Mouse (Mus musculus) thymus, adult 2 months (tissue): ENCODE data around the gene Irf5. TPM values are rescaled to one million over a fixed set of nuclear protein-coding genes. Genes with fewer than 3 reads are reported as not detected.

ENCODE experiments used
- DNase-seq: peaks from one replicate; pipeline ENCODE4 v3.0.0; 2021
- H3K27ac ChIP-seq: fragments of 200-500 bp; 2 replicates; pipeline ENCODE4 v1.5.1; 2012; ENCODE audit warnings: low read length, control low read depth; ENCODE audit not compliant: control insufficient read depth, insufficient read depth
- H3K27me3 ChIP-seq: fragments of 200-500 bp; 2 replicates; pipeline ENCODE4 v1.6.1; 2012; ENCODE audit warnings: mild to moderate bottlenecking, low read length, moderate library complexity, mixed read lengths; ENCODE audit not compliant: control insufficient read depth, insufficient read depth
- H3K36me3 ChIP-seq: fragments of 200-500 bp; 2 replicates; pipeline ENCODE4 v1.6.1; 2012; ENCODE audit warnings: mild to moderate bottlenecking, low read length, moderate library complexity; ENCODE audit not compliant: control insufficient read depth, insufficient read depth
- H3K4me1 ChIP-seq: fragments of 200-500 bp; replicated peaks from 2 replicates; pipeline ENCODE4 v1.6.1; 2012; ENCODE audit warnings: low read length; ENCODE audit not compliant: control insufficient read depth, insufficient read depth
- H3K4me3 ChIP-seq: fragments of 200-500 bp; 2 replicates; pipeline ENCODE4 v1.5.1; 2012; ENCODE audit warnings: mild to moderate bottlenecking, low read length, control low read depth, moderate library complexity; ENCODE audit not compliant: control insufficient read depth, insufficient read depth
- CTCF ChIP-seq: fragments of 200-500 bp; IDR thresholded peaks from 2 replicates; pipeline ENCODE4 v1.5.1; 2012; ENCODE audit warnings: mild to moderate bottlenecking, control low read depth, low read length, moderate library complexity, borderline replicate concordance; ENCODE audit not compliant: control insufficient read depth, poor library complexity, insufficient read depth; ENCODE audit errors: extremely low read depth
- POLR2A ChIP-seq: fragments of 200-500 bp; IDR thresholded peaks from 2 replicates; pipeline ENCODE4 v1.6.1; 2012; ENCODE audit warnings: mild to moderate bottlenecking, low read length, control low read depth, moderate library complexity; ENCODE audit not compliant: control insufficient read depth, poor library complexity, insufficient read depth; ENCODE audit errors: extremely low read depth
- WGBS: fragments of 180-500 bp; shearing (Covaris S2); methylation state at CpG from one replicate; pipeline ENCODE4 v1.1.7; 2018; 5-methylcytosine and 5-hydroxymethylcytosine counted together
- polyA plus RNA-seq: library from polyadenylated mRNA; depleted of rRNA; stranded (reverse); fragments of >200 nt; gene quantifications from 2 replicates; pipeline ENCODE4 v1.2.3, GENCODE M21; 2012

Irf5 gene
- polyA plus RNA-seq, 1 experiment: 46.4 TPM

DNA sequence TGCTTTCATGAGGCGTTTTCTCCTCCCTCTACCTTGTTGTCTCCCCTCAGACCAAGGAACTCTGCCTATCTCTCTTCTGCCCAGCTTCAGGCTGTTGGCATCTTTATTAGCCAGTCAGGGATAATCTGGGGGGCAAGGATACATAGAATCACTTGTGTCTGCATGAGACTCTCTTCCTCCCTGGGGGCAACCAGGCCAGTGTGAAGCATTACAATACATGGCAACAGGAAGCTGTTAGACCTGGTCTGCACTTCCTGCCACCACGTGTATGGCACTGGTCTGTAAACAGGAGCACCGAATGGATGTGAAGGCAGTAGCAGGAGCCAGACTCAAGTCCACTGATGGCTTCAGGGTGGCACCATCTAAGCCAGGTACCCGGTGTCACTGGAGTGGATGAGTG lies 3.6 kb downstream of the Irf5 start:
- Histone ChIP-seq H3K27ac (no peak overlapping the region), H3K27me3 (peaks cover 19% of the 10 kb centered on the region), H3K4me1 (peaks cover 27% of the 10 kb centered on the region), H3K36me3 (no peaks in the 10 kb centered on the region), H3K4me3 (no peak overlapping the region)
- no peak for DNase-seq
- no peak for TF ChIP-seq CTCF
- no peak for TF ChIP-seq POLR2A
- 42% methylated on average over 4 of the region's 4 CpGs for WGBS

DNA sequence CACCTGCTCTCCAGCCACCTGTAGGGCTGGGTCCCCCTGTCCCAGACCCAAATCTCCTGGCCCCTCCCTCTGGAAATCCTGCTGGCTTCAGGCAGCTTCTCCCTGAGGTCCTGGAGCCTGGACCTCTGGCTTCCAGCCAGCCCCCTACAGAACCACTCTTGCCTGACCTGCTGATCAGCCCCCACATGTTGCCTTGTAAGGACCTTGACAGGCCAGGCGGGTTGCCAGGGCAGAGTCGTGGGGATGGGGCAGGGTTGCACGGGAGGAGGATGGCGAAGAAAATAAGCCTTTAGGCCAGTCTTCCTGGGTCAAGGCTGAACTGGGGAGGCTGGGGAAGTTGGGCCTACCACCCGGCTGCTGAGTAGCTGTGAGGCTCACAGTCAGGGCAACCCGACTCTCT lies 8.9 kb downstream of the Irf5 start:
- TF ChIP-seq CTCF (no peak), POLR2A (no peak)
- H3K27me3 ChIP-seq: no peaks in the 10 kb centered on the region
- WGBS: 89% methylated on average over 6 of the region's 6 CpGs
- no peak for DNase-seq
- no peak overlapping the region for H3K27ac ChIP-seq
- no peak overlapping the region for H3K4me3 ChIP-seq
- no peaks in the 10 kb centered on the region; the same call in 1 of the 2 replicates for H3K36me3 ChIP-seq
- H3K4me1 ChIP-seq: no peaks in the 10 kb centered on the region; the same call in 1 of the 2 replicates

GRCm38 (mm10) chr6:29536651-29537193 lies 10.3 kb downstream of the Irf5 start:
- TF ChIP-seq POLR2A: no peak
- TF ChIP-seq CTCF: no peak
- Histone ChIP-seq H3K36me3 (peaks cover 9% of the 10 kb centered on the region), H3K27ac (no peak overlapping the region), H3K4me1 (no peaks in the 10 kb centered on the region), H3K4me3 (no peak overlapping the region), H3K27me3 (no peaks in the 10 kb centered on the region)
- DNase-seq: no peak
- WGBS: 74% methylated on average over 4 of the region's 4 CpGs

- peaks cover 14% of the 10 kb centered on the region for H3K36me3 ChIP-seq
- DNase-seq: no peak
Measured at GRCm38 (mm10) chr6:29537221-29537620, 10.8 kb downstream of the Irf5 start.

DNA sequence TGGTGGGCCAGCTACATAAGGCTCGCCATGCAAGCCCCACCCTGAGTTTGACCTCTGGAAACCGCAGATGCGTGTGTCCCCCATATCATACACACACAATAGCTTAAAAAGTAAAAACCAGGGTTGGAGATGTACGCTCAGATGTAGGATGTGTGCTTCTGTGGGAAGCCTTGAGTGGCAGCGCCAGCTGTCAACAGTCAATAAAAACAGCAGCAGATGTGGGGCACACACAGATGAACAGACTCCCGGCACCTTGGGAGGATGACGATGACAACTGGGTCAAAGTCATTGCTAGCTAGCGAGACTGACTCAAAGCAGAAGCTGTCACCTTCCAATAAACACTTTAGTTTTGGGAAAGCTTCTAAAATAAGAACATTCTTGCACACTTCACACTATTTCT lies 13.1 kb downstream of the Irf5 start:
- 96% methylated on average over 8 of the region's 8 CpGs for WGBS

More at GRCm38 (mm10) chr6:29537221-29537620, 10.8 kb downstream of the Irf5 start:
- H3K4me1 ChIP-seq: no peaks in the 10 kb centered on the region
- 92% methylated on average over 3 of the region's 3 CpGs for WGBS
- H3K4me3 ChIP-seq: no peak overlapping the region
- H3K27me3 ChIP-seq: no peaks in the 10 kb centered on the region
- H3K27ac ChIP-seq: no peak overlapping the region
- TF ChIP-seq CTCF (no peak), POLR2A (no peak)

GRCm38 (mm10) chr6:29540223-29540622 lies 13.8 kb downstream of the Irf5 start:
- Histone ChIP-seq H3K4me1 (no peaks in the 10 kb centered on the region), H3K4me3 (no peak overlapping the region), H3K36me3 (peaks cover 33% of the 10 kb centered on the region), H3K27ac (no peak overlapping the region), H3K27me3 (no peaks in the 10 kb centered on the region)
- WGBS: 88% methylated on average over 6 of the region's 6 CpGs
- DNase-seq: no peak
- TF ChIP-seq POLR2A (no peak), CTCF (no peak)

More for the DNA sequence above, 13.1 kb downstream of the Irf5 start:
- DNase-seq: no peak
- Histone ChIP-seq H3K27me3 (no peaks in the 10 kb centered on the region), H3K27ac (no peak overlapping the region), H3K4me3 (no peak overlapping the region), H3K36me3 (peaks cover 29% of the 10 kb centered on the region), H3K4me1 (no peaks in the 10 kb centered on the region)
- TF ChIP-seq POLR2A (no peak), CTCF (no peak)

DNA sequence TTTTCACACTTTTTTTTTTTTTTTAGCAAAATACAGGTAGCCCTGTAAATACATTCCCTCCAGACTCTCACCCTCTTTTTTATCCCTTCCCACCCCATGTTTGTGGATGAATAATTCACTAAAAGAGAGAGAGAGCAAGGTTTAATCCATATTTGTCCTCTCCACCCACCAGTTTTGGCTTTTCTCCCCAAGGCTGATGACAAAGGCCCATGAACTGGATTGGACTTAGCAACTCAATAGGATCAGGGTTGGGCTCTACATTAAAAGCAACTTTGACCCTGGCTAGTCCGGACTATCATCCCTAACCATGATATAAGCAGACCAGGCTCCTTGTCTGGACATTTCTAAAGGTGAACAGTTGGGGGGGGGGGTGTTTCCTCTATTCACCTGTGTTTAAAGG lies 14.5 kb downstream of the Irf5 start:
- 92% methylated on average over 1 of the region's 1 CpGs for WGBS
- no peak for TF ChIP-seq POLR2A
- no peak for TF ChIP-seq CTCF
- DNase-seq: no peak
- no peak overlapping the region for H3K27ac ChIP-seq
- no peak overlapping the region for H3K4me3 ChIP-seq
- H3K36me3 ChIP-seq: peaks cover 41% of the 10 kb centered on the region
- H3K27me3 ChIP-seq: no peaks in the 10 kb centered on the region
- no peaks in the 10 kb centered on the region for H3K4me1 ChIP-seq
